Mouse (Mus musculus) neural tube, embryonic 13.5 days (tissue): ENCODE measurements around the gene Soga1. TPM values are rescaled to one million over a fixed set of nuclear protein-coding genes. Genes with fewer than 3 reads are reported as not detected.

Experiments used
- ATAC-seq: fragments of 200-750 bp; cut with Nextera tagmentation; 2 replicates; pipeline ENCODE4 v1.8.0; 2017; ENCODE audit warnings: low read depth, mild to moderate bottlenecking, moderate TSS enrichment, moderate library complexity
- H3K27ac ChIP-seq: fragments of 300-500 bp; sonication (generic); replicated peaks from 2 replicates; pipeline ENCODE4 v1.5.1; 2015; ENCODE audit warnings: moderate library complexity, mild to moderate bottlenecking, inconsistent platforms
- H3K27me3 ChIP-seq: fragments of 300-500 bp; sonication (generic); 2 replicates; pipeline ENCODE4 v1.6.1; 2015; ENCODE audit warnings: mild to moderate bottlenecking, inconsistent platforms
- H3K36me3 ChIP-seq: fragments of 300-500 bp; sonication (generic); 2 replicates; pipeline ENCODE4 v1.6.1; 2015; ENCODE audit warnings: mild to moderate bottlenecking, inconsistent platforms
- H3K4me1 ChIP-seq: fragments of 300-500 bp; sonication (generic); replicated peaks from 2 replicates; pipeline ENCODE4 v1.6.1; 2015; ENCODE audit warnings: inconsistent platforms
- H3K4me2 ChIP-seq: fragments of 300-500 bp; sonication (generic); 2 replicates; pipeline ENCODE4 v1.6.1; 2015; ENCODE audit warnings: inconsistent platforms, mild to moderate bottlenecking, moderate library complexity
- H3K4me3 ChIP-seq: fragments of 300-500 bp; sonication (generic); 2 replicates; pipeline ENCODE4 v1.5.1; 2015; ENCODE audit warnings: mild to moderate bottlenecking, inconsistent platforms
- H3K9ac ChIP-seq: fragments of 300-500 bp; sonication (generic); 2 replicates; pipeline ENCODE4 v1.6.1; 2015; ENCODE audit warnings: moderate library complexity, mild to moderate bottlenecking, inconsistent platforms
- H3K9me3 ChIP-seq: fragments of 300-500 bp; sonication (generic); 2 replicates; pipeline ENCODE4 v1.6.1; 2016; ENCODE audit warnings: inconsistent platforms
- WGBS: fragments of 180-500 bp; shearing (Covaris S2); methylation state at CpG from one replicate; pipeline ENCODE4 v1.1.7; 2015; 5-methylcytosine and 5-hydroxymethylcytosine counted together
- polyA plus RNA-seq: library from polyadenylated mRNA; unstranded; fragments of >200 nt; fragmentation: Nextera tagmentation; extraction: Ambion mirVana; gene quantifications from 2 replicates; pipeline ENCODE4 v1.2.1, GENCODE M21; 2015

Gene Soga1
- polyA plus RNA-seq, 1 experiment from 2014 or later, result 5.9 TPM

DNA sequence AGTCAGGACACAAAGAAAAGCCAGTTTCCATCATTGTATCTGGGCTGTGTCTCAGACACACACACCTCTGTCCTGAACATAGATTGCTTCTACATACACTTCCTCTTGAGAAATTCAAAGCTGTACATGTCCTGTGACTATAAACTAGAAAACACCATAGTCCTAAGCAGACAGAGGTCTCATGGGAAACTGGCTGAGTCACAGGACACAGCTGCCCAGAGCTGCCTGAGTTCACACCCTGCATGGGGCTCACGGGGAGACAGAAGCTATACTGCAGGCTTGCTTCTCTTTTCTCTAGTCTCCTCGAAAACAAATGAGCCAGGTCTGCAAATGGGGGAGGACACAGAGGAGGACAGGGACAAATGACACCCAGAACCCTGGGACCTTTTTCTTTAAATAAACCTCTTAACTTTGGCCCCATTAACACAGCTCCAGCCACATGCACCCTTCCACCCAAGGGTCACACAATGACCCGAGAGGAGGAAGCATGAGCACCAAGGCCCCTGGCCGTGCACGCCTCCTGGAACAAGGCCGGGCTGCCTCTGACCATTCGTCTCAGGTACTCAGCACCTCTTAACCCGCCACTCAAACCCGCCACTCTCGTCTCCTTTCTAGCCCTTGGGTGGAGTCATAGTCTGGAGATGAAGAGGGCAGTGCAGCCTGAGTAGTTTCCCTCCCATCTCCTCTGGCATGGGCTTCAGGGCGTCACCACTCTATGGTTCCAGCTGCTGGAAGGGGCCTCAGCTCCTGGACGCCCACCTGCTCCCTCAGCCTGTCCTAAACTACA is 20.7 kb upstream of the Soga1 start:
- WGBS, result 84% methylated on average over 12 of the region's 12 CpGs
- H3K27ac ChIP-seq, result no peak overlapping the region
- no peak overlapping the region for H3K4me3 ChIP-seq

DNA sequence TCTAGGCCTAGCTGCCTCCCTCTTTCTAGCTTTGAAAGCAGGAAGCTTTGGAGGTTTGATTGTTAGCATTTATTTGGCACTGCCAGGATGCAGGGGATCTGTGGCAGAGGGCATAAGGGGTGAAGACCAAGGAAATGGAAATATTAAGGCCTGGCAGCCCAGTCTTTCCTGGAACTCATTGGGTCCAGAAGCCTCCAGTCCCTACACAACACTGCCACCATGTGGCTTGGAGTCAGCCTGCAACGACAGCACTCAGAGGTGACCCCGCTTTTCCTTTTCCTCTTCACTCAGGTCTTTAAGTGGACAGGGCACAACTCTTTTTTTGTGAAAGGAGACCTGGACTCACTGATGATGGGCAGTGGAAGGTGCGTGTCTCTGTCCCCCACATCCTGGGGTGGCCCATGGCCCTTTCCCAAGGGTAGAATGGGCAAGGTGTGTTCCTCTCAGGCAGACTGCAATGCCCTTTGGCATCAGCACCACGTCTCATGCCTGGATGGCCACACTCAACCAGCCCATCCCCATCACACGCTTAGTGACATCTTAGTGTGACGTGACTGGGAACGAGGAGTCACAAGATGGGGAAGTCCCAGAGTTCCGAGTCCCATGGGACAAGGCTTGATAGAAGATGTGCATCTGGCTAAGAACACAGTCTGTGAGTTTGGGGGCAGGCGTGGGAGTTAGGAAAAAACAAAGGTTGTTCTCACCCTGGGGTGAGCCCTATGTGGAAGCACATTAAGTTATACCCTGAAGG is 16.1 kb upstream of the Soga1 start:
- peak; percentile 49; the same call in 1 of the 2 replicates for ATAC-seq
- WGBS, result 64% methylated on average over 9 of the region's 9 CpGs

More for the DNA sequence above, 20.7 kb upstream of the Soga1 start:
- no peaks in the 10 kb centered on the region for H3K9me3 ChIP-seq
- no peaks in the 10 kb centered on the region for H3K4me1 ChIP-seq
- no peak for ATAC-seq
- H3K9ac ChIP-seq, result no peak overlapping the region
- H3K27me3 ChIP-seq, result no peaks in the 10 kb centered on the region
- H3K36me3 ChIP-seq, result peaks cover 24% of the 10 kb centered on the region
- no peak overlapping the region for H3K4me2 ChIP-seq

GRCm38 (mm10) chr2:157092024-157092423 is 13.0 kb upstream of the Soga1 start:
- H3K36me3 ChIP-seq, result no peaks in the 10 kb centered on the region
- H3K4me2 ChIP-seq, result no peak overlapping the region
- 48% methylated on average over 8 of the region's 8 CpGs for WGBS
- no peak overlapping the region for H3K4me3 ChIP-seq
- no peaks in the 10 kb centered on the region for H3K9me3 ChIP-seq
- ATAC-seq, result peak; percentile 62; the same call in 1 of the 2 replicates
- no peaks in the 10 kb centered on the region for H3K27me3 ChIP-seq
- H3K27ac ChIP-seq, result peak overlapping the region; percentile 39
- H3K4me1 ChIP-seq, result peaks cover 13% of the 10 kb centered on the region
- no peak overlapping the region; the same call in 1 of the 2 replicates for H3K9ac ChIP-seq

More for the DNA sequence above, 16.1 kb upstream of the Soga1 start:
- Histone ChIP-seq H3K9ac (peak overlapping the region; percentile 22; the same call in 1 of the 2 replicates), H3K4me1 (peaks cover 13% of the 10 kb centered on the region), H3K27ac (no peak overlapping the region), H3K27me3 (no peaks in the 10 kb centered on the region), H3K4me3 (no peak overlapping the region), H3K9me3 (no peaks in the 10 kb centered on the region), H3K4me2 (no peak overlapping the region), H3K36me3 (0 out of 2 replicates have a peak, but pooled peaks cover 3% of the 10 kb centered on the region)

DNA sequence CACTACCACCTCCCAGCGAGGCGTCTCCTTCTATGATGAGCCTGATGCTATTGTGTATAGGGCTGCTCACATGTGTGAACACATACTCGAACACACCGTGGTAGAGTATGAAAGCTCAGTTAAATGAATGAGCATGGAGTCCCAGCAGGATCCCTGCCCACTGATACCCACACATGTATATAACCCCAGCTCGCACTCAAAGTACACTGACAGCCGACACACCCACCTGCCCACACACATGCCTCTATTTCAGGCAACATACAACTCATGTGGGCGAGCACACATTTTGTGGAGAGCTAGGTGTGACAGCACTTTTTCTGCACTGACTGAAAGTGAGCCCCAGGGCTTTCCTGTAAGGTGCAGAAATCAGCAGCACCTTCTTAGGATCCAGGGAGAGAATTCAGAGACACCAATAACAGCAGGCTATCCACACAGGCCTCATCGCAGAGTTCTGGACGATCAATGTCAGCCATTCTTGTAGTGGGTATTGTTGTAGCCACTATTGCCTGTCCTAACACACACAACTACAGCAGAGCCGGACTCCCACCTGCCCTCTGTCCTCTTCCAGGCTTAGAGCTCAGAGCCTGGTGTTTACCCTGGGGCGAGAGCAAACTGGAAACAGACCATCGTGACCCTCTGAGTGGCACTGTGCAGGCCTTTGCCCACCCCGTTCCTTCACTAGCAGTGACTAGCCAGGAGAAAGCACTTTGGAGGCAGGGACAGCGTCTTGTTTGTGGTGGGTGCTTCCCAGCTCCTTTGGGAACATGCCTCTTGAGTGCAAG is 8.7 kb upstream of the Soga1 start:
- no peak overlapping the region for H3K9ac ChIP-seq
- 80% methylated on average over 14 of the region's 14 CpGs for WGBS
- no peaks in the 10 kb centered on the region for H3K27me3 ChIP-seq
- ATAC-seq, result no peak
- no peak overlapping the region for H3K27ac ChIP-seq
- no peak overlapping the region for H3K4me2 ChIP-seq
- H3K9me3 ChIP-seq, result no peaks in the 10 kb centered on the region
- H3K4me1 ChIP-seq, result peaks cover 11% of the 10 kb centered on the region
- no peaks in the 10 kb centered on the region for H3K36me3 ChIP-seq
- H3K4me3 ChIP-seq, result no peak overlapping the region

DNA sequence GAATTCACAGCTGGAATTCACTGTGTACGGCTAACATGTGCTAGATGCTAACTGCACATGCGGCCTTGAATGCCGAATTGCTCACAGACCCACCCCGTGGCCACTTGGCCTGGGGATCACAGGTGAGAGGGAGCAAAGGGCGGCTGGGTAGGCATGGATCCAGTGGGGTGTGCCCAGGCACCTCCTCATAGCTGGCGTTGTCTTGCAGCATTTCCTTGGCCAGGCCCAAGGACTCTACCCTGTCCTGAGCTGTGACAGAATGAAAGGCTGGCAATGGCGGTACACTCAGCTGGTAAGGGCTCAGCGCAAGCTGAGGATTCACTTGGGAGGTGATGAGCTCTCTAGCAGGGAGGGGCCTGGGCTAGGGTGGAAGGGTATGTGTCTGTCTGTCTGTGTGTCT is 7.7 kb upstream of the Soga1 start, which contains the start of gene Tldc2:
TSS of gene Tldc2 (plus strand) at position 260 of the 400 bp plus-strand sequence.
- 88% methylated on average over 8 of the region's 8 CpGs for WGBS
- Histone ChIP-seq H3K36me3 (no peaks in the 10 kb centered on the region), H3K27me3 (no peaks in the 10 kb centered on the region), H3K4me3 (no peak within 1 kb of the TSS), H3K9ac (no peak within 1 kb of the TSS), H3K4me1 (peaks cover 10% of the 10 kb centered on the region), H3K27ac (no peak within 1 kb of the TSS), H3K9me3 (no peaks in the 10 kb centered on the region), H3K4me2 (no peak within 1 kb of the TSS)
- ATAC-seq, result no peak

GRCm38 (mm10) chr2:157084831-157085585 is 6.0 kb upstream of the Soga1 start:
- Histone ChIP-seq H3K9ac (no peak overlapping the region), H3K4me1 (peaks cover 11% of the 10 kb centered on the region), H3K36me3 (no peaks in the 10 kb centered on the region), H3K27ac (no peak overlapping the region), H3K9me3 (no peaks in the 10 kb centered on the region), H3K4me3 (no peak overlapping the region), H3K4me2 (no peak overlapping the region), H3K27me3 (no peaks in the 10 kb centered on the region)
- WGBS, result 81% methylated on average over 7 of the region's 7 CpGs
- no peak for ATAC-seq

DNA sequence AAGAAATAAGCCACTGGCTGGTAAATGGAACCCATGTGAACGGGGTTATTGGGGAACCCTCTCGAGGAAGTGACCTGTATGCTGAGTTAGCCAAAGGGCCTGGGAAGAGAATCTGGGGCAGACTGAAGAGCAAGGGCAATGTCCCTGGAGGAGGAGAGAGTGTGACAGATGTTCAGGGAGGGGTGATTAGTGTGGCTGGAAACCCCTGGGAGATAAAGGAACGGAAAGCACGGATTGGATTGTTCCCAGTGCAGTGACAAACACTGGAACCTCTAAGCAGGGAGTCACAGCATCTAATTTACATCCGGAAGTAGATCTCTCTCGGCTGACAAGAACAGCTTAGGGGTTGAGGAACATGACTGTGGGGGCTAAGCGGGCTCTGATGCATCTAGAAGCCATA is 2.9 kb upstream of the Soga1 start:
- Histone ChIP-seq H3K36me3 (no peaks in the 10 kb centered on the region), H3K27me3 (no peaks in the 10 kb centered on the region), H3K27ac (no peak overlapping the region), H3K9ac (no peak overlapping the region), H3K9me3 (no peaks in the 10 kb centered on the region), H3K4me3 (no peak overlapping the region), H3K4me2 (no peak overlapping the region), H3K4me1 (peaks cover 25% of the 10 kb centered on the region)
- no peak for ATAC-seq
- WGBS, result 26% methylated on average over 7 of the region's 7 CpGs

GRCm38 (mm10) chr2:157081331-157081730 is 2.3 kb upstream of the Soga1 start:
- H3K4me2 ChIP-seq, result no peak overlapping the region
- WGBS, result 95% methylated on average over 8 of the region's 8 CpGs
- ATAC-seq, result no peak
- no peak overlapping the region for H3K27ac ChIP-seq
- H3K4me3 ChIP-seq, result no peak overlapping the region
- H3K36me3 ChIP-seq, result no peaks in the 10 kb centered on the region
- no peak overlapping the region for H3K9ac ChIP-seq
- H3K27me3 ChIP-seq, result no peaks in the 10 kb centered on the region
- H3K9me3 ChIP-seq, result no peaks in the 10 kb centered on the region
- peaks cover 31% of the 10 kb centered on the region for H3K4me1 ChIP-seq

DNA sequence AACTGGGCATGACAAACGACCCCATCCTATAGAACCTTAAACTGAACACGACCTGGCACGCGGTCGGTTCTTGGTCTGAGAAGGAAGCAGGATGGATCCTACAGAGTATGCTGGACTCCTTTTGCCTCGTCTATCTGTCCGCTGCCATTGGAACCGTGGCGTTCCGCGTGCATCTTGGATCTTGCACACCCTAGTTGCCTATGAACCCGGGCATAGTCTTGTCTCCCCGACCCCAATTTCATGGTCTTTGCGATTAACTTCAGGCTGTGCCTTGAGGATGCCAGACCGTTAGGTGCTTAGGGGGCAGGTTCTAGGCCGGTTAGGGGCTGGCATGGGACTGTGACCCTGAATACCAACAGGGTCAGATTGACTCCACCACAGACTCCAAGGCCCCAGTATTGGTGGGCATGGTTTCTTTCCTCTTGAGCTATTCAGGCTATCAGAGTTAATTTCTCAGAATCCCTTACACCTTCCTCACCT is 687 bp upstream of the Soga1 start:
- peak overlapping the region; percentile 99 for H3K27ac ChIP-seq
- H3K27me3 ChIP-seq, result no peaks in the 10 kb centered on the region
- peak overlapping the region; percentile 100 for H3K9ac ChIP-seq
- no peaks in the 10 kb centered on the region for H3K36me3 ChIP-seq
- H3K4me2 ChIP-seq, result peak overlapping the region; percentile 100
- ATAC-seq, result peak; percentile 0; the same call in 1 of the 2 replicates
- peaks cover 47% of the 10 kb centered on the region for H3K4me1 ChIP-seq
- H3K4me3 ChIP-seq, result peak overlapping the region; percentile 98
- whole genome bisulfite sequencing, result 4% methylated on average over 16 of the region's 16 CpGs
- H3K9me3 ChIP-seq, result no peaks in the 10 kb centered on the region

GRCm38 (mm10) chr2:157078059-157078792 is 828 bp downstream of the Soga1 start:
- peak overlapping the region; percentile 98 for H3K4me3 ChIP-seq
- peak overlapping the region; percentile 100 for H3K9ac ChIP-seq
- peaks cover 62% of the 10 kb centered on the region for H3K4me1 ChIP-seq
- H3K4me2 ChIP-seq, result peak overlapping the region; percentile 100
- peak overlapping the region; percentile 99 for H3K27ac ChIP-seq
- peaks cover 3% of the 10 kb centered on the region; the same call in 1 of the 2 replicates for H3K36me3 ChIP-seq
- under 1% methylated on average over 71 of the region's 79 CpGs for WGBS
- peak; percentile 24 for ATAC-seq
- no peaks in the 10 kb centered on the region for H3K27me3 ChIP-seq
- no peaks in the 10 kb centered on the region for H3K9me3 ChIP-seq
